Mouse (Mus musculus): ENCODE data around the gene Crybg3. TPM values are rescaled to one million over a fixed set of nuclear protein-coding genes. Genes with fewer than 3 reads are reported as not detected.

Gene Crybg3
- total and polyA plus RNA-seq, 3 experiments: 0.10 to 2.9 (median 1.4) TPM

GRCm38 (mm10) chr16:59449092-59449491 lies 151.7 kb downstream of the Crybg3 start:
- Histone ChIP-seq H3K4me1 (ENCODE audit: insufficient read depth, low read depth, low read length) (peaks cover 25% of the 10 kb centered on the region), H3K36me3 (replicated peaks) (no peaks in the 10 kb centered on the region), H3K4me3 (ENCODE audit: low read depth, low read length) (no peak overlapping the region), H3K9me3 (replicated peaks) (no peaks in the 10 kb centered on the region), H3K27me3 (ENCODE audit: insufficient read depth, low read length) (peaks cover 11% of the 10 kb centered on the region)
- no peak for ATAC-seq (ENCODE audit: extremely low read depth, insufficient number of reproducible peaks, low FRiP score, poor library complexity, severe bottlenecking)
- DNase-seq (ENCODE audit: low spot score): no peak
- TF ChIP-seq TAL1 (conservative IDR thresholded peaks at IDR 0.05; ENCODE audit: low read depth, low read length) (no peak), CTCF (IDR thresholded peaks at IDR 0.05; ENCODE audit: low read depth, low read length) (no peak), POLR2AphosphoS5 (IDR thresholded peaks at IDR 0.05; ENCODE audit: insufficient replicate concordance, low read depth, low read length) (no peak), GATA2 (IDR thresholded peaks at IDR 0.05; ENCODE audit: borderline replicate concordance, low read depth, low read length) (no peak), GATA1 (IDR thresholded peaks at IDR 0.05; ENCODE audit: borderline replicate concordance, low read length) (no peak)

GRCm38 (mm10) chr16:59448181-59448580 lies 152.6 kb downstream of the Crybg3 start:
- peaks cover 25% of the 10 kb centered on the region for H3K4me1 ChIP-seq (ENCODE audit: insufficient read depth, low read depth, low read length)
- ATAC-seq (ENCODE audit: extremely low read depth, insufficient number of reproducible peaks, low FRiP score, poor library complexity, severe bottlenecking) (no peak), DNase-seq (ENCODE audit: low spot score) (no peak)
- no peak overlapping the region for H3K4me3 ChIP-seq (ENCODE audit: low read depth, low read length)
- peaks cover 11% of the 10 kb centered on the region for H3K27me3 ChIP-seq (ENCODE audit: insufficient read depth, low read length)
- no peaks in the 10 kb centered on the region for H3K36me3 ChIP-seq (replicated peaks)
- no peaks in the 10 kb centered on the region for H3K9me3 ChIP-seq (replicated peaks)
- no peak for TF ChIP-seq POLR2AphosphoS5 (IDR thresholded peaks at IDR 0.05; ENCODE audit: insufficient replicate concordance, low read depth, low read length)
- TF ChIP-seq GATA2 (IDR thresholded peaks at IDR 0.05; ENCODE audit: borderline replicate concordance, low read depth, low read length): no peak
- TF ChIP-seq CTCF (IDR thresholded peaks at IDR 0.05; ENCODE audit: low read depth, low read length): no peak
- no peak for TF ChIP-seq TAL1 (conservative IDR thresholded peaks at IDR 0.05; ENCODE audit: low read depth, low read length)
- no peak for TF ChIP-seq GATA1 (IDR thresholded peaks at IDR 0.05; ENCODE audit: borderline replicate concordance, low read length)

DNA sequence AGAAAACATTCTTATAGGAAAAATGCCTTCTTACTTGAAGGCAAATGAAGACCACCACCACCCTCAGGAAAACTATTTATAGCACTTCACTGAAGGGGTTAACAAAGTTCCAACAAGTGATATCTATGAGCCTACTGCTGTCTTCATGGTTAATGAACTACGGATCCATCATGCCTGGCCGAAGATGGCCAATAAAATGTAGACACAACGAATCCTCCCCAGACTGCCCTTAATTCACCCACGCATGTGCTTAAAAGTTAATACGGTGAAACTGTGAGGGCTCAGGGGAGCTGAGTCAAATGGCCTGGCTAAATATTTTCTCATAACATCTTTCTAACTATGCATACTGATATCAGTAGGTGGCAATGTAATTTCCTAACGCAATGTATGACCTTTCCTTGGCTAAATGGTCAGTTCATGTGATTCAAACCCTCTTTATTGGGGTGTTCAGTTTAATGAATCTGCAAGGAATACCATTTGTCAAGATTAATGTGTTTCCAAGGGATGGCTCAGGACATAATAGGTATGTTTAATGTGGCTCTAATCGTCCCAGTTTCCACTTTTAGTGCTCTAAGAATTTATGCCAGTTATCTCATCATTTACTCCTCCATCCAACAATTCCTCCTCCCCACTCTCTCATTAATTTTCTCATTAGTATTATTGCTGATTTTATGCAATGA lies 155.8 kb downstream of the Crybg3 start:
- DNase-seq (ENCODE audit: low spot score) (no peak), ATAC-seq (ENCODE audit: extremely low read depth, insufficient number of reproducible peaks, low FRiP score, poor library complexity, severe bottlenecking) (no peak)
- no peaks in the 10 kb centered on the region for H3K36me3 ChIP-seq (replicated peaks)
- no peak for TF ChIP-seq GATA2 (IDR thresholded peaks at IDR 0.05; ENCODE audit: borderline replicate concordance, low read depth, low read length)
- TF ChIP-seq TAL1 (conservative IDR thresholded peaks at IDR 0.05; ENCODE audit: low read depth, low read length): no peak
- TF ChIP-seq POLR2AphosphoS5 (IDR thresholded peaks at IDR 0.05; ENCODE audit: insufficient replicate concordance, low read depth, low read length): no peak
- TF ChIP-seq GATA1 (IDR thresholded peaks at IDR 0.05; ENCODE audit: borderline replicate concordance, low read length): no peak
- no peak for TF ChIP-seq CTCF (IDR thresholded peaks at IDR 0.05; ENCODE audit: low read depth, low read length)
- peaks cover 12% of the 10 kb centered on the region for H3K27me3 ChIP-seq (ENCODE audit: insufficient read depth, low read length)
- H3K9me3 ChIP-seq (replicated peaks): no peaks in the 10 kb centered on the region
- no peak overlapping the region for H3K4me3 ChIP-seq (ENCODE audit: low read depth, low read length)
- H3K4me1 ChIP-seq (ENCODE audit: insufficient read depth, low read depth, low read length): peaks cover 4% of the 10 kb centered on the region; the same call in 1 of the 2 replicates

Other genes with a start within 250 kb of the Crybg3 start
- gene Olfr209, start 237.0 kb downstream of the Crybg3 start, total RNA-seq (2014; fragmentation: Nextera tagmentation): not detected in 2 replicates
- gene Olfr209, start 237.0 kb downstream of the Crybg3 start, total RNA-seq (2017): 0.16 TPM in 1 of 2 replicates, not detected in the other
- not detected in 2 replicates for gene Olfr209, start 237.0 kb downstream of the Crybg3 start, polyA plus RNA-seq (2012)
- not detected in 2 replicates for gene Gabrr3, start 193.6 kb downstream of the Crybg3 start, total RNA-seq (2014; fragmentation: Nextera tagmentation)
- gene Gabrr3, start 193.6 kb downstream of the Crybg3 start, total RNA-seq (2017): 0.05 and 0.17 TPM in 2 replicates
- gene Gabrr3, start 193.6 kb downstream of the Crybg3 start, polyA plus RNA-seq (2012): not detected in 2 replicates
- gene Riox2, start 129.2 kb downstream of the Crybg3 start, total RNA-seq (2014; fragmentation: Nextera tagmentation): 42.9 and 49.4 TPM in 2 replicates
- 48.8 and 55.1 TPM in 2 replicates for gene Riox2, start 129.2 kb downstream of the Crybg3 start, total RNA-seq (2017)
- 6.7 and 8.1 TPM in 2 replicates for gene Riox2, start 129.2 kb downstream of the Crybg3 start, polyA plus RNA-seq (2012)
- 64.3 and 73.1 TPM in 2 replicates for gene Arl6, start 38.4 kb upstream of the Crybg3 start, total RNA-seq (2014; fragmentation: Nextera tagmentation)
- 65.2 and 66.3 TPM in 2 replicates for gene Arl6, start 38.4 kb upstream of the Crybg3 start, total RNA-seq (2017)
- 8.8 and 9.5 TPM in 2 replicates for gene Arl6, start 38.4 kb upstream of the Crybg3 start, polyA plus RNA-seq (2012)

Measured in G1E (cell line).